Mouse (Mus musculus): ENCODE results near the gene Polr3a. TPM values are rescaled to one million over a fixed set of nuclear protein-coding genes. Genes with fewer than 3 reads are reported as not detected.

Polr3a gene
- polyA plus RNA-seq, 1 experiment from 2014 or later, result 23.7 TPM

DNA sequence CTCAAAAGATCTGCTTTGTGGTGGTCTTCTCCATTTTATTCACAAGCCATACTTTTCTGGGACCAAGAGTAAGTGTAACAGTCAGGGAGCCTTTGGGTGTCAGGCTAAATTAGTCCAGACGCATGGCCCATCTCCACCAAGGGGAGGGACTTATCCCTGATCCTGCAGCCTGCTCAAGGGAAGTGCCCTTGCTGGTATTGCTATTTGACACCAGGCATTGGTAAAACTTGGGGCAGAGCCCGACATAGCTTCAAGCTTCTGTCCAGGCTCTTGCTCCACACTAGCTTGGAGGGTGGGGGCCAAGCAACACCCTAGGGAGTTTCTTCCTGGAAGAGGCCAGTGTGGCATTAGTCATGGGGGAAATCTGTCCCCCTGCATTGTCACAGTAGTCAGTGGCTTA, 23.8 kb upstream of the Polr3a start:
- Histone ChIP-seq H3K36me3 (ENCODE audit: control insufficient read depth, insufficient read depth, low read length) (no peaks in the 10 kb centered on the region), H3K4me2 (ENCODE audit: low read depth, low read length) (no peak overlapping the region), H3K9me3 (ENCODE audit: control insufficient read depth, low read length) (no peaks in the 10 kb centered on the region), H3K4me1 (ENCODE audit: control insufficient read depth, insufficient read depth, low read length) (peaks cover 16% of the 10 kb centered on the region), H3K4me3 (ENCODE audit: low read depth, low read length) (no peak overlapping the region), H3K27me3 (ENCODE audit: control insufficient read depth, insufficient read depth, low read length) (no peaks in the 10 kb centered on the region), H3K27ac (ENCODE audit: low read depth, low read length) (no peak overlapping the region), H3K9ac (replicated peaks; ENCODE audit: low read depth, low read length) (no peak overlapping the region)
- 97% methylated on average over 2 of the region's 2 CpGs for WGBS
- ATAC-seq (ENCODE audit: low read depth), result no peak

DNA sequence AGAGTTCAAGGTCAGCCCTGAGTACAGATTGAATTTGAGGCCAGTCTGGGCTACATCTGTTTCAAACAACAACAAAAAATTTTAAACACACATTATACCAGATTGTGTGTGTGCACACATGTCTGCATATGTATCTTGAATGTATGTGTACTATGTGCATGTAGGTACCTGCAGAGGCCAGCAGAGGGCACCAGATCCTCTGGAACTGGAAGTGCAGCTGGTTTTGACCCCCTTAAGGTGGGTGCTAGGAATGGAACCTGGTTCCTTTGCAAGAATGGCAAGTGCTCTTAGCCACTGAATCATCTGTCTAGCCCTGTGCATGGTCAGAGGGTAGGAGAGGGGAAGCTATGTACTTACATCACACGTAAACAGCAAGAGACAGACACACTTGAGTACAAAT, 23.4 kb upstream of the Polr3a start:
- Histone ChIP-seq H3K36me3 (ENCODE audit: control insufficient read depth, insufficient read depth, low read length) (no peaks in the 10 kb centered on the region), H3K4me1 (ENCODE audit: control insufficient read depth, insufficient read depth, low read length) (peaks cover 16% of the 10 kb centered on the region), H3K9me3 (ENCODE audit: control insufficient read depth, low read length) (no peaks in the 10 kb centered on the region), H3K4me3 (ENCODE audit: low read depth, low read length) (no peak overlapping the region), H3K27ac (ENCODE audit: low read depth, low read length) (no peak overlapping the region), H3K27me3 (ENCODE audit: control insufficient read depth, insufficient read depth, low read length) (no peaks in the 10 kb centered on the region), H3K4me2 (ENCODE audit: low read depth, low read length) (no peak overlapping the region), H3K9ac (replicated peaks; ENCODE audit: low read depth, low read length) (no peak overlapping the region)
- ATAC-seq (ENCODE audit: low read depth), result no peak
- WGBS, result 100% methylated on average over 1 of the region's 1 CpGs

DNA sequence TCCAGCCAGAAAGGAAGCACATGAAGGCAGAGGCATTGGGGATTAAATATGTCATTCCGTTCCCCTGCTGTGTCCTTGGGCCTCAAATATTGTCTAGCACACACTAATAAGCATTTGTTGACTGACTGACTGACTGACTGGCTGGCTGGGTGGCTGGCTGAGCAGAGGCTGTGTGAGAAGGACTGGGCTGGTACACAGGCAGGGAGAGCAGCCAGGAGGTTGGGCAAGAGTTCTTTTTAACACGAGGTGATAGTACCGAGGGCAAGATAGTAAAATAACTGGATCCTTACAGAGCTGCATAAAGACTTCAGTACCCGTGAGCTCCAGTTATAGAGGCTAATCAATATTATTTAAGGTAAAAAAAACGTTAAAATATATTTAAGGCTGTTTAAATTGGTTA, 22.7 kb upstream of the Polr3a start:
- no peaks in the 10 kb centered on the region for H3K36me3 ChIP-seq (ENCODE audit: control insufficient read depth, insufficient read depth, low read length)
- H3K4me2 ChIP-seq (ENCODE audit: low read depth, low read length), result no peak overlapping the region
- H3K9me3 ChIP-seq (ENCODE audit: control insufficient read depth, low read length), result no peaks in the 10 kb centered on the region
- H3K4me3 ChIP-seq (ENCODE audit: low read depth, low read length), result no peak overlapping the region
- peaks cover 16% of the 10 kb centered on the region for H3K4me1 ChIP-seq (ENCODE audit: control insufficient read depth, insufficient read depth, low read length)
- H3K9ac ChIP-seq (replicated peaks; ENCODE audit: low read depth, low read length), result no peak overlapping the region
- ATAC-seq (ENCODE audit: low read depth), result no peak
- no peaks in the 10 kb centered on the region for H3K27me3 ChIP-seq (ENCODE audit: control insufficient read depth, insufficient read depth, low read length)
- H3K27ac ChIP-seq (ENCODE audit: low read depth, low read length), result no peak overlapping the region
- 70% methylated on average over 5 of the region's 5 CpGs for WGBS

GRCm38 (mm10) chr14:24508070-24508773, 21.4 kb upstream of the Polr3a start:
- H3K9me3 ChIP-seq (ENCODE audit: control insufficient read depth, low read length), result no peaks in the 10 kb centered on the region
- H3K4me3 ChIP-seq (ENCODE audit: low read depth, low read length), result no peak overlapping the region
- H3K4me1 ChIP-seq (ENCODE audit: control insufficient read depth, insufficient read depth, low read length), result peaks cover 16% of the 10 kb centered on the region
- peak; percentile 11; the same call in 1 of the 2 replicates for ATAC-seq (ENCODE audit: low read depth)
- H3K4me2 ChIP-seq (ENCODE audit: low read depth, low read length), result peak overlapping the region; percentile 26; the same call in 1 of the 2 replicates
- H3K27me3 ChIP-seq (ENCODE audit: control insufficient read depth, insufficient read depth, low read length), result no peaks in the 10 kb centered on the region
- H3K27ac ChIP-seq (ENCODE audit: low read depth, low read length), result peak overlapping the region; percentile 44; the same call in 1 of the 2 replicates
- H3K9ac ChIP-seq (replicated peaks; ENCODE audit: low read depth, low read length), result no peak overlapping the region
- 13% methylated on average over 18 of the region's 18 CpGs for WGBS
- H3K36me3 ChIP-seq (ENCODE audit: control insufficient read depth, insufficient read depth, low read length), result no peaks in the 10 kb centered on the region

DNA sequence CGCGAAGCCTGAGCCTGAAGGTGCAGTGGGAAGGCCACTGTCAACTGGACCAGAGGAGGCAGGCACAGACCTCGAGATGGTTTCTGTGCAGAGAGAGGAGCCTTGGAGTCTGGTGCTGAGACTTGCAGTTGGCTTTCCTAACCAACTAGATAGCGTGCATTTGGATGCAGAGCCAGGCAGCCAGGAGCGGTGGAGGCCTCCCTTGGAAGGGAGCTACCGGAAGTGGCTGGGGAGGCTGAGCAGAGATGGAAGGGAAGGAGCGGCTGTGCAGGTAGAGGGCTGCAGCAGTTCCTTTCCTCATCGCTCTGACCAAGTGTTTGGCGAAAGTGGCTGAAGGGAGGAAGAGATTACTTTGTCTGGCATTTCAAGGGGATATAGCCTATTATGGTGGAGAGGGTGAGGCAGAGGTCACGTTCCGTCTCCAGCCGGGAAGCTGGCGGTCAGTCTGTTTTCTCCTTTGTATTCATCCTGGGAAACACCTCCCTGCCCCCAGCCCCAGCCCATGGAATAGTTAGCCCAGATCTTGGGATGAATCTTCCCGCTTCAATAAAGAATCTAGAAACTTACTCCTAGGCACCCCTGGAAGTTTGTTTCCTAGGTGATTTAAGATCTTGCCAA, 20.7 kb upstream of the Polr3a start:
- no peak overlapping the region for H3K4me3 ChIP-seq (ENCODE audit: low read depth, low read length)
- H3K9ac ChIP-seq (replicated peaks; ENCODE audit: low read depth, low read length), result 0 out of 2 replicates have a peak overlapping the region, but pooled peaks have one; percentile 16
- H3K9me3 ChIP-seq (ENCODE audit: control insufficient read depth, low read length), result no peaks in the 10 kb centered on the region
- WGBS, result 20% methylated on average over 14 of the region's 14 CpGs
- no peak overlapping the region for H3K4me2 ChIP-seq (ENCODE audit: low read depth, low read length)
- no peaks in the 10 kb centered on the region for H3K27me3 ChIP-seq (ENCODE audit: control insufficient read depth, insufficient read depth, low read length)
- H3K27ac ChIP-seq (ENCODE audit: low read depth, low read length), result 0 out of 2 replicates have a peak overlapping the region, but pooled peaks have one; percentile 44
- no peaks in the 10 kb centered on the region for H3K36me3 ChIP-seq (ENCODE audit: control insufficient read depth, insufficient read depth, low read length)
- peaks cover 16% of the 10 kb centered on the region for H3K4me1 ChIP-seq (ENCODE audit: control insufficient read depth, insufficient read depth, low read length)
- no peak for ATAC-seq (ENCODE audit: low read depth)

- H3K36me3 ChIP-seq (ENCODE audit: control insufficient read depth, insufficient read depth, low read length), result peaks cover 25% of the 10 kb centered on the region
- no peak for ATAC-seq (ENCODE audit: low read depth)
Measured at GRCm38 (mm10) chr14:24501256-24501655, 14.4 kb upstream of the Polr3a start.

GRCm38 (mm10) chr14:24500845-24501186, 14.0 kb upstream of the Polr3a start:
- H3K9me3 ChIP-seq (ENCODE audit: control insufficient read depth, low read length), result no peaks in the 10 kb centered on the region
- H3K4me3 ChIP-seq (ENCODE audit: low read depth, low read length), result no peak overlapping the region
- H3K4me1 ChIP-seq (ENCODE audit: control insufficient read depth, insufficient read depth, low read length), result peaks cover 15% of the 10 kb centered on the region
- ATAC-seq (ENCODE audit: low read depth), result no peak; the same call in 1 of the 2 replicates
- WGBS, result 13% methylated on average over 8 of the region's 8 CpGs
- H3K27me3 ChIP-seq (ENCODE audit: control insufficient read depth, insufficient read depth, low read length), result no peaks in the 10 kb centered on the region
- peak overlapping the region; percentile 29; the same call in 1 of the 2 replicates for H3K4me2 ChIP-seq (ENCODE audit: low read depth, low read length)
- peaks cover 29% of the 10 kb centered on the region for H3K36me3 ChIP-seq (ENCODE audit: control insufficient read depth, insufficient read depth, low read length)
- H3K9ac ChIP-seq (replicated peaks; ENCODE audit: low read depth, low read length), result peak overlapping the region; percentile 29
- H3K27ac ChIP-seq (ENCODE audit: low read depth, low read length), result peak overlapping the region; percentile 93

More at GRCm38 (mm10) chr14:24501256-24501655, 14.4 kb upstream of the Polr3a start:
- peak overlapping the region; percentile 93 for H3K27ac ChIP-seq (ENCODE audit: low read depth, low read length)
- H3K4me3 ChIP-seq (ENCODE audit: low read depth, low read length), result no peak overlapping the region
- H3K9me3 ChIP-seq (ENCODE audit: control insufficient read depth, low read length), result no peaks in the 10 kb centered on the region
- peak overlapping the region; percentile 29 for H3K9ac ChIP-seq (replicated peaks; ENCODE audit: low read depth, low read length)
- H3K27me3 ChIP-seq (ENCODE audit: control insufficient read depth, insufficient read depth, low read length), result no peaks in the 10 kb centered on the region
- H3K4me1 ChIP-seq (ENCODE audit: control insufficient read depth, insufficient read depth, low read length), result peaks cover 15% of the 10 kb centered on the region
- no peak overlapping the region for H3K4me2 ChIP-seq (ENCODE audit: low read depth, low read length)
- WGBS, result 21% methylated on average over 4 of the region's 4 CpGs

DNA sequence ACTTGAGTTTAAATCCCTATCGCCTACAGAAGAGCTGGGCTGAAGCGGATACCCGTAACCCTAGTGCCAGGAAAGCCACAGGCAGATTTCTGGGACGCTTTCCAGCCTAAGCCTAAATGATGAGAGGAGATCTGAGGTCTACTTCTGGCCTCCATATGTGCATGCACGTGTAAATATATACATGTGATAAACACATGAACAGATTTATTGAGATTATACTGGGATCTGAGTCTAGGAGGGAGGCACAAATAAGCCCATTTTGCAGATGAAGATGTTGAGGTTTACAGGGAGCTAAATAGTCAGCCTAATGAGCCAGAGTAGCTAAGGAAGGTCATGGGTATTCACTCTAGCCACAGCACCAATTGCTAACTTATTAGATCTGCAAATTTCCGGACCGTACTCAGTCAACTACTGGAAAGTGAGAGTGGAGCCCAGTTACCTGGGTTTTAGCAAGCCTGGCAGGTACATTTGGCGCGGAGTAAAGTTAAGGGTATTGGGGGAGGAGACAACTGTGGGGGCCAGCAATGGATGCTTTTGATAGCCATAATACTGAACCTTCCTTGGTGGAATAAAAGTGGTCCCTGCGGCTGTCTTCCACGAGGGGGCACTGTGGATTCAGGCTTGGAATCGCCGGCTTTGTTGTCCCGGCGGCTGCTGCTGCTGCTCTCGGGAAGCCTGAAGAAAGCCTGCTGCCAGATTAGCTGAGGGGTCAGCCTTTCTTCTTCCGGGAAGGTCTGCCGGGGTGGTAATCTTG, 13.4 kb upstream of the Polr3a start:
- no peak overlapping the region for H3K4me3 ChIP-seq (ENCODE audit: low read depth, low read length)
- peak overlapping the region; percentile 29 for H3K9ac ChIP-seq (replicated peaks; ENCODE audit: low read depth, low read length)
- no peaks in the 10 kb centered on the region for H3K27me3 ChIP-seq (ENCODE audit: control insufficient read depth, insufficient read depth, low read length)
- peak; percentile 75 for ATAC-seq (ENCODE audit: low read depth)
- H3K36me3 ChIP-seq (ENCODE audit: control insufficient read depth, insufficient read depth, low read length), result peaks cover 33% of the 10 kb centered on the region
- H3K9me3 ChIP-seq (ENCODE audit: control insufficient read depth, low read length), result no peaks in the 10 kb centered on the region
- peak overlapping the region; percentile 29; the same call in 1 of the 2 replicates for H3K4me2 ChIP-seq (ENCODE audit: low read depth, low read length)
- H3K4me1 ChIP-seq (ENCODE audit: control insufficient read depth, insufficient read depth, low read length), result peaks cover 15% of the 10 kb centered on the region
- H3K27ac ChIP-seq (ENCODE audit: low read depth, low read length), result peak overlapping the region; percentile 93
- WGBS, result 21% methylated on average over 18 of the region's 18 CpGs

GRCm38 (mm10) chr14:24499478-24499877, 12.6 kb upstream of the Polr3a start:
- no peaks in the 10 kb centered on the region for H3K27me3 ChIP-seq (ENCODE audit: control insufficient read depth, insufficient read depth, low read length)
- H3K4me1 ChIP-seq (ENCODE audit: control insufficient read depth, insufficient read depth, low read length), result peaks cover 17% of the 10 kb centered on the region
- 31% methylated on average over 9 of the region's 9 CpGs for WGBS
- no peak overlapping the region for H3K9ac ChIP-seq (replicated peaks; ENCODE audit: low read depth, low read length)
- no peak for ATAC-seq (ENCODE audit: low read depth)
- H3K9me3 ChIP-seq (ENCODE audit: control insufficient read depth, low read length), result no peaks in the 10 kb centered on the region
- H3K4me2 ChIP-seq (ENCODE audit: low read depth, low read length), result no peak overlapping the region
- no peak overlapping the region for H3K4me3 ChIP-seq (ENCODE audit: low read depth, low read length)
- peaks cover 40% of the 10 kb centered on the region for H3K36me3 ChIP-seq (ENCODE audit: control insufficient read depth, insufficient read depth, low read length)
- H3K27ac ChIP-seq (ENCODE audit: low read depth, low read length), result no peak overlapping the region; the same call in 1 of the 2 replicates
